In the genomic region with DNA sequence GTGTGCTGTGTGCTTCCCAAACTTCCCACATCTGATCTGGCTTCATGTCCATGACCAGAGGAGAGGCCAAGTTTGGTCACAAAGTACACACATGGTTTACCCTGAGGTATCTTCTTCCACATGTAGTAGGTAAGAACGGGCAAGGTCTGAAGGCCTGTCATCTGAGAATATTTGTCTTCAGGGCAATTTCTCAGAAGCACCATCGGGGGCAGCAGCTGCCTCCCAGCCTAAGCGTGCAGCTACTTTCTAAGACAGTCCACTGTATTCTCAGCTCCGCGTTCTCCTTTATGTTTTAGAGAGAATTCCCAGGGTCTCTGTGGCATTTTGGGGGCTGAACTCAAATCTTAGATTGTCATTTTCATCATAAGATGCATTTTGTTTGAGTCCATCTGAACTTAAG, we compare ENCODE assay signal across 26 mouse cellular contexts.
DNase-seq lines count a peak whose midpoint lies in the region; ATAC-seq and TF ChIP-seq lines count a peak whose summit lies in the region.
"Had no signal": no experiment of that assay in that cellular context is flagged by ENCODE, and none has a peak within 500 bp of the region (broad histone marks: within the 10 kb centered on the region; RNA-seq: fewer than 3 reads in every experiment).

No protein-coding gene starts in this region.

- TF ChIP-seq EP300 in MEL (IDR thresholded peaks at IDR 0.05; ENCODE audit: low read depth in 1 of 2, low read length in 2 of 2) = no peak

- no peak for TF ChIP-seq RAD21 in MEL (IDR thresholded peaks at IDR 0.05; ENCODE audit: low read depth, low read length)

- H3K9me3 ChIP-seq in hindbrain, postnatal 0 days (ENCODE audit: low read length) = no peaks in the 10 kb centered on the region
- no peaks in the 10 kb centered on the region for H3K9me3 ChIP-seq in hindbrain, embryonic 12.5 days (replicated peaks)
- no peaks in the 10 kb centered on the region for H3K9me3 ChIP-seq in lung, embryonic 14.5 days (ENCODE audit: low read depth, low read length)
- H3K9me3 ChIP-seq in MEL (replicated peaks; ENCODE audit: insufficient read depth, low read length) = no peaks in the 10 kb centered on the region
- H3K9me3 ChIP-seq: heart, embryonic 13.5 days; hindbrain, embryonic 10.5 days; liver, embryonic 15.5 days; neural tube, embryonic 13.5 days had no signal

- peak; percentile 35; the same call in 1 of the 2 replicates for TF ChIP-seq CTCF in hindbrain, postnatal 0 days (IDR thresholded peaks at IDR 0.05; ENCODE audit: low read depth)
- peak; percentile 23 for TF ChIP-seq CTCF in lung, embryonic 14.5 days (IDR thresholded peaks at IDR 0.05; ENCODE audit: low read depth)
- no peak for TF ChIP-seq CTCF in lung, adult 2 months (IDR thresholded peaks at IDR 0.05; ENCODE audit: insufficient read depth, low read length)
- TF ChIP-seq CTCF in MEL (IDR thresholded peaks at IDR 0.05 in 2 of 3, conservative IDR thresholded peaks at IDR 0.05 in 1 of 3; ENCODE audit: control insufficient read depth in 1 of 3, insufficient read depth in 1 of 3, low read depth in 2 of 3, low read length in 3 of 3, poor library complexity in 1 of 3, severe bottlenecking in 1 of 3) = peak in 1 of 3 experiments; percentile 14; a peak in 1 of 6 replicates

- H3K9ac ChIP-seq in hindbrain, postnatal 0 days (replicated peaks; ENCODE audit: low read length) = no peak overlapping the region
- H3K9ac ChIP-seq in hindbrain, embryonic 12.5 days = no peak overlapping the region
- H3K9ac ChIP-seq in lung, embryonic 14.5 days = no peak overlapping the region
- no peak overlapping the region for H3K9ac ChIP-seq in MEL (ENCODE audit: control insufficient read depth, low read depth, low read length, poor library complexity, severe bottlenecking)
- H3K9ac ChIP-seq: heart, embryonic 13.5 days; liver, embryonic 15.5 days; neural tube, embryonic 13.5 days had no signal

- DNase-seq in hindbrain, postnatal 0 days (ENCODE audit: low spot score) = no peak
- no peak for DNase-seq in lung, embryonic 14.5 days
- no peak for DNase-seq in lung, adult 2 months
- peak; percentile 8 for DNase-seq in MEL (ENCODE audit: low read depth, low spot score)
- no peak for DNase-seq in heart, postnatal 4 days
- DNase-seq: adrenal gland, adult 8-10 months; cerebellum, adult 18-20 months; gastrocnemius, postnatal 10 days; heart, postnatal 10 days; kidney, adult 9 months; kidney, postnatal 14 days; layer of hippocampus, postnatal 36 days; liver; thymus, adult 2 months; thymus, postnatal 36 days had no signal

- H3K27me3 ChIP-seq in hindbrain, postnatal 0 days (ENCODE audit: insufficient read depth, low read length) = no peaks in the 10 kb centered on the region
- no peaks in the 10 kb centered on the region for H3K27me3 ChIP-seq in hindbrain, embryonic 12.5 days
- no peaks in the 10 kb centered on the region for H3K27me3 ChIP-seq in lung, embryonic 14.5 days (ENCODE audit: insufficient read depth, low read length)
- no peaks in the 10 kb centered on the region for H3K27me3 ChIP-seq in MEL (ENCODE audit: control insufficient read depth in 1 of 2, insufficient read depth in 2 of 2, low read length in 2 of 2)
- H3K27me3 ChIP-seq: heart, embryonic 13.5 days; liver, embryonic 15.5 days; neural tube, embryonic 13.5 days had no signal

- no peaks in the 10 kb centered on the region for H3K79me2 ChIP-seq in MEL (ENCODE audit: control insufficient read depth, insufficient read depth, low read length, poor library complexity)

- 74% methylated on average over 5 of the region's 5 CpGs for WGBS in hindbrain, postnatal 0 days
- WGBS in hindbrain, embryonic 12.5 days = 74% methylated on average over 5 of the region's 5 CpGs
- 64% methylated on average over 5 of the region's 5 CpGs for WGBS in lung, embryonic 14.5 days
- 75% methylated on average over 5 of the region's 5 CpGs for WGBS in lung, adult 2 months

- ATAC-seq in hindbrain, postnatal 0 days = no peak
- ATAC-seq in hindbrain, embryonic 12.5 days (ENCODE audit: low FRiP score) = no peak
- ATAC-seq in lung, embryonic 14.5 days (ENCODE audit: insufficient read depth) = no peak
- peak; percentile 84 for ATAC-seq in megakaryocyte-erythroid progenitor cell, adult 5-6 weeks (replicated peaks; ENCODE audit: low FRiP score, low TSS enrichment, poor library complexity, severe bottlenecking)
- ATAC-seq: hindbrain, embryonic 16.5 days; intestine, embryonic 16.5 days had no signal

- no peaks in the 10 kb centered on the region for H3K4me1 ChIP-seq in hindbrain, postnatal 0 days (ENCODE audit: insufficient read depth, low read length)
- H3K4me1 ChIP-seq in hindbrain, embryonic 12.5 days = no peaks in the 10 kb centered on the region
- no peaks in the 10 kb centered on the region for H3K4me1 ChIP-seq in lung, embryonic 14.5 days (ENCODE audit: insufficient read depth)
- H3K4me1 ChIP-seq in lung, adult 2 months (ENCODE audit: control insufficient read depth, insufficient read depth, low read length) = no peaks in the 10 kb centered on the region
- H3K4me1 ChIP-seq in MEL (ENCODE audit: control insufficient read depth in 1 of 2, insufficient read depth in 2 of 2, low read length in 2 of 2) = no peaks in the 10 kb centered on the region
- H3K4me1 ChIP-seq: heart, embryonic 13.5 days; hindbrain, embryonic 10.5 days; liver, embryonic 15.5 days; neural tube, embryonic 13.5 days had no signal

- TF ChIP-seq POLR2A in lung, adult 2 months (IDR thresholded peaks at IDR 0.05; ENCODE audit: borderline replicate concordance, extremely low read depth, low read depth, low read length) = no peak
- no peak for TF ChIP-seq POLR2A in MEL (IDR thresholded peaks at IDR 0.05; ENCODE audit: control insufficient read depth in 1 of 2, insufficient read depth in 1 of 2, low read depth in 1 of 2, low read length in 2 of 2, poor library complexity in 1 of 2)

- H3K4me3 ChIP-seq in hindbrain, postnatal 0 days (ENCODE audit: low read length) = no peak overlapping the region
- no peak overlapping the region for H3K4me3 ChIP-seq in hindbrain, embryonic 12.5 days
- no peak overlapping the region for H3K4me3 ChIP-seq in lung, embryonic 14.5 days (ENCODE audit: low read depth, low read length)
- H3K4me3 ChIP-seq in lung, adult 2 months (replicated peaks; ENCODE audit: extremely low read depth, low read depth, low read length) = no peak overlapping the region
- no peak overlapping the region for H3K4me3 ChIP-seq in MEL (ENCODE audit: control insufficient read depth in 1 of 2, insufficient read depth in 1 of 2, low read depth in 2 of 2, low read length in 2 of 2)
- H3K4me3 ChIP-seq: erythroblast, embryonic 14.5 days; heart, embryonic 13.5 days; hindbrain, embryonic 10.5 days; liver, embryonic 15.5 days; neural tube, embryonic 13.5 days had no signal

- no peak overlapping the region for H3K4me2 ChIP-seq in hindbrain, postnatal 0 days (ENCODE audit: low read depth, low read length)
- no peak overlapping the region for H3K4me2 ChIP-seq in hindbrain, embryonic 12.5 days (replicated peaks)
- H3K4me2 ChIP-seq in lung, embryonic 14.5 days = no peak overlapping the region
- H3K4me2 ChIP-seq: heart, embryonic 13.5 days; liver, embryonic 15.5 days; midbrain, embryonic 11.5 days; neural tube, embryonic 13.5 days had no signal

- H3K36me3 ChIP-seq in hindbrain, postnatal 0 days (ENCODE audit: insufficient read depth, low read length) = no peaks in the 10 kb centered on the region
- H3K36me3 ChIP-seq in hindbrain, embryonic 12.5 days = no peaks in the 10 kb centered on the region
- H3K36me3 ChIP-seq in lung, embryonic 14.5 days (ENCODE audit: insufficient read depth) = no peaks in the 10 kb centered on the region
- no peaks in the 10 kb centered on the region for H3K36me3 ChIP-seq in MEL (ENCODE audit: control insufficient read depth in 1 of 2, insufficient read depth in 2 of 2, low read length in 2 of 2)
- H3K36me3 ChIP-seq: heart, embryonic 13.5 days; hindbrain, embryonic 10.5 days; liver, embryonic 15.5 days; neural tube, embryonic 13.5 days had no signal

- H3K27ac ChIP-seq in hindbrain, postnatal 0 days = no peak overlapping the region
- H3K27ac ChIP-seq in hindbrain, embryonic 12.5 days = no peak overlapping the region
- no peak overlapping the region for H3K27ac ChIP-seq in lung, embryonic 14.5 days (ENCODE audit: low read depth)
- no peak overlapping the region for H3K27ac ChIP-seq in MEL (ENCODE audit: control insufficient read depth, low read depth, low read length)
- H3K27ac ChIP-seq: heart, embryonic 13.5 days; hindbrain, embryonic 10.5 days; liver, embryonic 15.5 days; macrophage; neural tube, embryonic 13.5 days had no signal

TF ChIP-seq in MEL, 35 proteins besides CTCF, POLR2A, EP300 and RAD21:
- TF ChIP-seq SMC3 (IDR thresholded peaks at IDR 0.05; ENCODE audit: low read depth, low read length) (no peak), ZMIZ1 (IDR thresholded peaks at IDR 0.05; ENCODE audit: low read depth, low read length) (no peak), TCF12 (IDR thresholded peaks at IDR 0.05; ENCODE audit: low read depth, low read length) (no peak), MAX (IDR thresholded peaks at IDR 0.05; ENCODE audit: low read length) (no peak), HCFC1 (IDR thresholded peaks at IDR 0.05; ENCODE audit: low read depth, low read length) (no peak), CHD1 (IDR thresholded peaks at IDR 0.05; ENCODE audit: low read depth, low read length) (no peak), NRF1 (IDR thresholded peaks at IDR 0.05; ENCODE audit: insufficient read depth, low read depth, low read length, poor library complexity, severe bottlenecking) (no peak), MEF2A (IDR thresholded peaks at IDR 0.05; ENCODE audit: extremely low read depth, insufficient replicate concordance, low read depth, low read length, poor library complexity, severe bottlenecking) (no peak), MAZ (IDR thresholded peaks at IDR 0.05; ENCODE audit: low read depth, low read length) (no peak), NELFE (IDR thresholded peaks at IDR 0.05; ENCODE audit: low read depth, low read length) (no peak), TAL1 (IDR thresholded peaks at IDR 0.05; ENCODE audit: low read length) (no peak), ETS1 (IDR thresholded peaks at IDR 0.05; ENCODE audit: low read depth, low read length) (no peak), BHLHE40 (IDR thresholded peaks at IDR 0.05; ENCODE audit: borderline replicate concordance, low read depth, low read length) (no peak), JUND (IDR thresholded peaks at IDR 0.05; ENCODE audit: low read depth, low read length) (no peak), TBP (IDR thresholded peaks at IDR 0.05; ENCODE audit: low read depth, low read length) (no peak), MAFK (IDR thresholded peaks at IDR 0.05; ENCODE audit: borderline replicate concordance, low read depth, low read length) (no peak), E2F4 (IDR thresholded peaks at IDR 0.05; ENCODE audit: borderline replicate concordance, low read depth, low read length) (no peak), SIN3A (IDR thresholded peaks at IDR 0.05; ENCODE audit: low read length) (no peak), CHD2 (IDR thresholded peaks at IDR 0.05; ENCODE audit: low read length) (no peak), USF1 (IDR thresholded peaks at IDR 0.05; ENCODE audit: low read depth, low read length) (no peak)
TF ChIP-seq in MEL: peak in this region for 0.
